Mouse (Mus musculus): ENCODE measurements around the gene Ryr2. TPM values are rescaled to one million over a fixed set of nuclear protein-coding genes. Genes with fewer than 3 reads are reported as not detected.

Gene Ryr2
- polyA plus RNA-seq, 1 experiment from 2014 or later: 1.8 TPM

DNA sequence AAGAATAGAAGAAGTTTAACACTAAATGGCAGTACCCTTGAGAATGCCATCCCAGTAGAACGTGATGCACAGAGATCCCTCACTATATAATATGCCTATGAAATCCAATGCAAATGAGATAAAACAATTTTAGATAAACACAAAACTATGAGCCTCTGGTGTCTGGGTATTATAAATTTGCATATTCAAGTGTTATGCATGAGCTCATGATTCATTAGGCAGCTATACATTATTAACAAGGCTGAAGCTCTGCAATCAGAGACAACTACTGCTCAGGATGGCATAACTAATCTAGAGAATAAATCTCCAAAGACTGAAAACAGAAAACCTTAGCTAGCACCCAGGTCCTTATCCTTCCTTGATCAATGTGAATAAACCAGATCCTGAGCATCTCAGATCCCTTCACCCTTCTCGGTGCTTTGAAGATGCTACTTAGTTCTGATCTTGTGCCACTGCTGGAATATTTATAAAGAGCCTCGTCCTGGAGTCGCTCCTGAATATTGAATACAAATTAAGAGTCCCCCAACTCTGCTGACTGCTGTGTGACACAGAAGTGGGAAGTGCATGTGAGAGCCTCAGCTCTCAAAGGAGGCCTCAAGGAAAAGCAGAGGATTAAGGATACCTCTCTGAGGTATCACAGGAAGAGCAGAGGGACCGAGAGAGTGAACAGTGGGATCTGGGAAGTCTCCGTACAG, 97.6 kb downstream of the Ryr2 start:
- no peaks in the 10 kb centered on the region for H3K4me1 ChIP-seq (replicated peaks; ENCODE audit: control insufficient read depth, insufficient read depth, low read length)
- no peaks in the 10 kb centered on the region for H3K27me3 ChIP-seq (replicated peaks; ENCODE audit: control insufficient read depth, insufficient read depth, low read length)
- H3K4me3 ChIP-seq (ENCODE audit: low read depth, low read length): no peak overlapping the region
- no peaks in the 10 kb centered on the region for H3K9me3 ChIP-seq (ENCODE audit: control insufficient read depth, low read length)
- ATAC-seq (replicated peaks; ENCODE audit: low FRiP score, low TSS enrichment, low read depth) (no peak), DNase-seq (ENCODE audit: low spot score) (no peak)
- no peak overlapping the region for H3K27ac ChIP-seq (ENCODE audit: low read depth)
- H3K9ac ChIP-seq (ENCODE audit: low read length): no peak overlapping the region
- WGBS: 73% methylated on average over 6 of the region's 6 CpGs
- H3K36me3 ChIP-seq (ENCODE audit: control insufficient read depth, insufficient read depth, low read length): no peaks in the 10 kb centered on the region
- H3K4me2 ChIP-seq (ENCODE audit: low read length): no peak overlapping the region

DNA sequence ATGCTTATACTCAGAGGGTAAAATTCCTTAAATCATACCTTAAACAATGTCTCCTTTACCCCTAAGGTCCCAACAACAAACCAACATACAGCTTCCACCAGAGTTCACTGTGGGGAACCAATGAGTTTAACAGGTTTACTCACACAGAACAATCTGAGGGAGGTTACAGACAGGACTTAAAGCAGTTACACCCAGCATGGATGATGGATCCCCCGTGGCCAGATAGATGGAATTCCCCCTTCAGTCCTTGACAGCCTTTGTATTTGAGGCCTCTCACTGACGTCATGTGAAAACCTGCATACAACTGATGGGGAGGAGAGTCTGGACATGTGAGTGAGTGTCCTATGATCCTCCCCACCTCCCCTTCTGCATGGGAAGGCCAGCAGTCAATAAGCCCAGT, 99.2 kb downstream of the Ryr2 start:
- Histone ChIP-seq H3K9ac (ENCODE audit: low read length) (no peak overlapping the region), H3K27me3 (replicated peaks; ENCODE audit: control insufficient read depth, insufficient read depth, low read length) (no peaks in the 10 kb centered on the region), H3K36me3 (ENCODE audit: control insufficient read depth, insufficient read depth, low read length) (no peaks in the 10 kb centered on the region), H3K27ac (ENCODE audit: low read depth) (no peak overlapping the region), H3K4me2 (ENCODE audit: low read length) (no peak overlapping the region), H3K9me3 (ENCODE audit: control insufficient read depth, low read length) (no peaks in the 10 kb centered on the region), H3K4me3 (ENCODE audit: low read depth, low read length) (no peak overlapping the region), H3K4me1 (replicated peaks; ENCODE audit: control insufficient read depth, insufficient read depth, low read length) (no peaks in the 10 kb centered on the region)
- no peak for DNase-seq (ENCODE audit: low spot score)
- no peak for ATAC-seq (replicated peaks; ENCODE audit: low FRiP score, low TSS enrichment, low read depth)
- 51% methylated on average over 2 of the region's 2 CpGs for WGBS

DNA sequence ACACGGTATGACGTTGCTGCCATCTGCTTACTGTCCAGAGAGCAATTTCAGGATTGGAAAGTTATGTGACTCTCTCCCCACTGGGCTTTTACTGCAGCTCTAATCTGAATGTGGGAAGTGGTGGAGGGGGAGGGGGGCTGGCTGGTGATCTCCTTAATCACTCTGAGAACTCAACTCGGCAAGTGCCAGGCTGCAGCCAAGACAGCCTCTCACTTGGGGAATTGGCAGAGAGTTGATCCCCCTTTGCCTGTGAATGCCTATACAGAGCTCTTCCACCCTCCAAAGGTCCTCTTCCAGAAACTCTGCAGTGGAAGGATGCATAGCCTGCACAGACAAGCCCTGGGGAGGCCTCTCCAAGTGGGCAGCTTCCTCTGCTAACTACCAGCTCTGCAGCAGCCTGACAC, 104.9 kb downstream of the Ryr2 start:
- Histone ChIP-seq H3K4me3 (ENCODE audit: low read depth, low read length) (no peak overlapping the region), H3K27me3 (replicated peaks; ENCODE audit: control insufficient read depth, insufficient read depth, low read length) (no peaks in the 10 kb centered on the region), H3K27ac (ENCODE audit: low read depth) (no peak overlapping the region), H3K9ac (ENCODE audit: low read length) (no peak overlapping the region), H3K4me1 (replicated peaks; ENCODE audit: control insufficient read depth, insufficient read depth, low read length) (no peaks in the 10 kb centered on the region), H3K4me2 (ENCODE audit: low read length) (no peak overlapping the region), H3K9me3 (ENCODE audit: control insufficient read depth, low read length) (no peaks in the 10 kb centered on the region), H3K36me3 (ENCODE audit: control insufficient read depth, insufficient read depth, low read length) (no peaks in the 10 kb centered on the region)
- 22% methylated on average over 3 of the region's 3 CpGs for WGBS
- DNase-seq (ENCODE audit: low spot score) (no peak), ATAC-seq (replicated peaks; ENCODE audit: low FRiP score, low TSS enrichment, low read depth) (no peak; the same call in 1 of the 2 replicates)

DNA sequence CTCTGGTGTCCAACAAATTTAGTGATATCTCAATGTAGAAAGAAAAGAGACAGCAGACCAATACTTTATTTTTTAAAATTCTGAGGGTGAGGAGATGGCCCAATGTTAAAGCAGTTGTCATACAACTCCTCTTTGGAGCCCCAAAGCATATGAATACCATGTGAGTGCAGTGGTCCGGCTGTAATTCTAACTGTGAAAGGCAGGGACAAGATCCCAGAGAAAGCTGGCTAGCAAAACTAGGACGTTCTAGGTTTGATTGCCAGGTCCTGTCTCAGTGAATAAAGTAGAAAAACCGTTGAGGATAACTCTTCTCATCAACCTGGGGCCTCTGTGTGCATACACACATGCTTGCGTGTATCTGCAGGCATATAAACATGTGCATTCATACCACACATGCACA, 106.9 kb downstream of the Ryr2 start:
- Histone ChIP-seq H3K4me3 (ENCODE audit: low read depth, low read length) (no peak overlapping the region), H3K9me3 (ENCODE audit: control insufficient read depth, low read length) (no peaks in the 10 kb centered on the region), H3K4me2 (ENCODE audit: low read length) (no peak overlapping the region), H3K27ac (ENCODE audit: low read depth) (no peak overlapping the region), H3K9ac (ENCODE audit: low read length) (no peak overlapping the region), H3K4me1 (replicated peaks; ENCODE audit: control insufficient read depth, insufficient read depth, low read length) (no peaks in the 10 kb centered on the region), H3K27me3 (replicated peaks; ENCODE audit: control insufficient read depth, insufficient read depth, low read length) (no peaks in the 10 kb centered on the region), H3K36me3 (ENCODE audit: control insufficient read depth, insufficient read depth, low read length) (no peaks in the 10 kb centered on the region)
- ATAC-seq (replicated peaks; ENCODE audit: low FRiP score, low TSS enrichment, low read depth) (no peak), DNase-seq (ENCODE audit: low spot score) (no peak)
- WGBS: 72% methylated on average over 4 of the region's 4 CpGs

DNA sequence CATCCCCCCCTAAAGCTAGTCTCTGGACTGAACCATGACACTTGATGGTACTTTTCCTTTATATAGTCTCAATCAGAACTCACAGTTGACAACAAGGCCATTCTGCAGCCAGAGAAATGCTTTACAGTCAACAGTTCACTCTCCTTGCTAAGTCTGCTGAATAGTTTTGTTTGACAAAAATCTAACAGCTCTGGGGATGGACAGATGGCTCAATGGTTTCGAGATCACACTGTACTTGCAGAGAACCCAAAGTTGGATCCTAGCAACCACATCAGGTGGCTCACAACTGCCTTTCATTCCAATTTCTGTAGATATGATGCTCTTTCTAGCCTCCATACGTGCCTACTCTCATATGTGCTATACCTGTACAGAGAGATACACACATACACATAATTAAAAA, 109.4 kb downstream of the Ryr2 start:
- ATAC-seq (replicated peaks; ENCODE audit: low FRiP score, low TSS enrichment, low read depth): no peak
- WGBS: 91% methylated on average over 2 of the region's 2 CpGs

DNA sequence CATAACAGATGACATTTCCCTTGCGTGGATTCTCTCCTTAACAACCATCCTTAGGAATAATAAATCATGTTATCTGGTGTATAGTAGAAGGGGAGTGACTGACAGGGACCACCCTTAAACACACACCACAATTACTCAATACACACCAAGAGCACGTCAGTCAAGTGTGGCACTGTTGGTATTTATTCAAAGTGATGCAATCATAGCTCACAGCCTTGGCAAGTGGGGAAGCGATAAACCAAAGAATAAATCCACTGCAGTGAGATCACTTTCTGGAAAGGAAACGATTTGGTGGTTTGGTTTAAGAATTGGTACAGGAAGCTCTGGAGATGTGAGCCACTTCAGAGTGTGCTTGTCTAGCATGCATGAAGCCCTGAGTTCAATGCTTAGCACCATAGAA, 119.2 kb downstream of the Ryr2 start:
- Histone ChIP-seq H3K4me2 (ENCODE audit: low read length) (no peak overlapping the region), H3K4me3 (ENCODE audit: low read depth, low read length) (no peak overlapping the region), H3K27me3 (replicated peaks; ENCODE audit: control insufficient read depth, insufficient read depth, low read length) (no peaks in the 10 kb centered on the region), H3K27ac (ENCODE audit: low read depth) (no peak overlapping the region), H3K9ac (ENCODE audit: low read length) (no peak overlapping the region), H3K9me3 (ENCODE audit: control insufficient read depth, low read length) (no peaks in the 10 kb centered on the region), H3K4me1 (replicated peaks; ENCODE audit: control insufficient read depth, insufficient read depth, low read length) (no peaks in the 10 kb centered on the region), H3K36me3 (ENCODE audit: control insufficient read depth, insufficient read depth, low read length) (no peaks in the 10 kb centered on the region)
- ATAC-seq (replicated peaks; ENCODE audit: low FRiP score, low TSS enrichment, low read depth): no peak
- 54% methylated on average over 4 of the region's 4 CpGs for WGBS
- no peak for DNase-seq (ENCODE audit: low spot score)

More for the DNA sequence above, 109.4 kb downstream of the Ryr2 start:
- no peaks in the 10 kb centered on the region for H3K9me3 ChIP-seq (ENCODE audit: control insufficient read depth, low read length)
- no peaks in the 10 kb centered on the region for H3K27me3 ChIP-seq (replicated peaks; ENCODE audit: control insufficient read depth, insufficient read depth, low read length)
- no peak overlapping the region for H3K4me3 ChIP-seq (ENCODE audit: low read depth, low read length)
- no peak overlapping the region for H3K27ac ChIP-seq (ENCODE audit: low read depth)
- no peak for DNase-seq (ENCODE audit: low spot score)
- no peaks in the 10 kb centered on the region for H3K4me1 ChIP-seq (replicated peaks; ENCODE audit: control insufficient read depth, insufficient read depth, low read length)
- no peak overlapping the region for H3K9ac ChIP-seq (ENCODE audit: low read length)
- H3K4me2 ChIP-seq (ENCODE audit: low read length): no peak overlapping the region
- H3K36me3 ChIP-seq (ENCODE audit: control insufficient read depth, insufficient read depth, low read length): no peaks in the 10 kb centered on the region

DNA sequence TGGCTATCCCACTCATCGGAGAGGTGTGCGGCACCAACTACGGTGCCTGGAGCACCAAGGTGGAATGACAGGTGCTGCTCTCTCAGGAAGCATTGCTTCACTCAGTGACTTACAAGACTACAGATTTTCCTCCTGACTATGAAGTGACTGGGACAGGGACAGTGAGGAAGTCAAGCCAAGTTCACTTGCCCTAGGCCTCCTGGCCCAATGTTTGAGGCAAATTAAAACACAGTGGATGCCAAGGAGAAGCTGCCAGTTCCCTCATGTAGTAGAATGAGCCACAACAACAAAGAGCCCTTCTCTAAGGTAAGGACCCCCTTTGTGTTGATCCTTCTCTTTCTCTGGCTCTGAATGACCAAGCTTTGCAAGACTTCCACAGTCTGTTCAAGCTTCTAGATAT, 121.7 kb downstream of the Ryr2 start:
- Histone ChIP-seq H3K9me3 (ENCODE audit: control insufficient read depth, low read length) (no peaks in the 10 kb centered on the region), H3K36me3 (ENCODE audit: control insufficient read depth, insufficient read depth, low read length) (no peaks in the 10 kb centered on the region), H3K27me3 (replicated peaks; ENCODE audit: control insufficient read depth, insufficient read depth, low read length) (no peaks in the 10 kb centered on the region), H3K4me2 (ENCODE audit: low read length) (no peak overlapping the region), H3K27ac (ENCODE audit: low read depth) (no peak overlapping the region), H3K4me3 (ENCODE audit: low read depth, low read length) (no peak overlapping the region), H3K9ac (ENCODE audit: low read length) (no peak overlapping the region), H3K4me1 (replicated peaks; ENCODE audit: control insufficient read depth, insufficient read depth, low read length) (no peaks in the 10 kb centered on the region)
- 98% methylated on average over 3 of the region's 3 CpGs for WGBS
- ATAC-seq (replicated peaks; ENCODE audit: low FRiP score, low TSS enrichment, low read depth) (no peak), DNase-seq (ENCODE audit: low spot score) (no peak)

DNA sequence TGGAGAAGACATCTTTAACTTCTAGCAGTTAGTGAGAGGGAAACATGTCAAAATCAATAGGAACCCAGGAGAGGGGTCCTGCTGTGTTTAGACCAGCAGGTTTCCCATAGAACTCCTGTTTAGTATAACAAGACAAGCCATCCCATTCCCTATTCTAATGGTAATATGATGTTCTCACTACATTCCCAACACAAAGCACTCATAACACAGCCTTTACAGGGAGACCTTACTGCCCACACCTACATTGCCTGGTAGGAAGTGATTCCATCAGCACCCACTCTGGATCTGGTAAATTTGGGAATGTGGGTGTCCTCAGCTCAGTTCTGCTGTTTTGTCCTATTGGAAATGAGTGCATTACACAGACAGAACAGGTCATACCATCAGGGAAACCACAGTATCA, 127.7 kb downstream of the Ryr2 start:
- no peak for ATAC-seq (replicated peaks; ENCODE audit: low FRiP score, low TSS enrichment, low read depth)
- Histone ChIP-seq H3K27ac (ENCODE audit: low read depth) (no peak overlapping the region), H3K36me3 (ENCODE audit: control insufficient read depth, insufficient read depth, low read length) (no peaks in the 10 kb centered on the region), H3K4me3 (ENCODE audit: low read depth, low read length) (no peak overlapping the region), H3K9me3 (ENCODE audit: control insufficient read depth, low read length) (no peaks in the 10 kb centered on the region), H3K4me2 (ENCODE audit: low read length) (no peak overlapping the region), H3K9ac (ENCODE audit: low read length) (no peak overlapping the region), H3K27me3 (replicated peaks; ENCODE audit: control insufficient read depth, insufficient read depth, low read length) (no peaks in the 10 kb centered on the region), H3K4me1 (replicated peaks; ENCODE audit: control insufficient read depth, insufficient read depth, low read length) (no peaks in the 10 kb centered on the region; the same call in 1 of the 2 replicates)
- no peak for DNase-seq (ENCODE audit: low spot score)

DNA sequence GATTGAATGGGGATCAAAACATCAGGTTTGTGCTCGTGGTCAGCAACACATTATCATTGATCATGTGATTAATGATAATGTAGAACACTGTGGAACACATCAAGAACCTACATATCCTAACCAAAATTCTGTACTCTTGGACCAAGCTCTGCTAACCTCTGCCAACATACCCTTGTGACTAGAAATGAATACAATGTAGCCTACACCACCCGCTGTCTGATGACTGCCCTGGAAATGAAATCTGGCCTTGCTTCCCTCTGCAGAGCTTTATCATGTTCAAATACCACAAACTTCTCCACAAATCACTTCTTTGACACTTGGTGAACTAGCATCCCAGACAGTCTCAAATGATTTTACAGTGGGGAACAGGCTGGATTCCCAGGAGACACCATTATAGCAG, 128.4 kb downstream of the Ryr2 start:
- 59% methylated on average over 2 of the region's 2 CpGs for WGBS
- Histone ChIP-seq H3K4me2 (ENCODE audit: low read length) (no peak overlapping the region), H3K4me3 (ENCODE audit: low read depth, low read length) (no peak overlapping the region), H3K27ac (ENCODE audit: low read depth) (no peak overlapping the region), H3K9ac (ENCODE audit: low read length) (no peak overlapping the region), H3K36me3 (ENCODE audit: control insufficient read depth, insufficient read depth, low read length) (no peaks in the 10 kb centered on the region), H3K9me3 (ENCODE audit: control insufficient read depth, low read length) (no peaks in the 10 kb centered on the region), H3K4me1 (replicated peaks; ENCODE audit: control insufficient read depth, insufficient read depth, low read length) (no peaks in the 10 kb centered on the region; the same call in 1 of the 2 replicates), H3K27me3 (replicated peaks; ENCODE audit: control insufficient read depth, insufficient read depth, low read length) (no peaks in the 10 kb centered on the region)
- DNase-seq (ENCODE audit: low spot score): no peak
- no peak for ATAC-seq (replicated peaks; ENCODE audit: low FRiP score, low TSS enrichment, low read depth)

Measured in intestine, embryonic 14.5 days (tissue).